ENCODE assay signal across 8 mouse cellular contexts in the genomic region with DNA sequence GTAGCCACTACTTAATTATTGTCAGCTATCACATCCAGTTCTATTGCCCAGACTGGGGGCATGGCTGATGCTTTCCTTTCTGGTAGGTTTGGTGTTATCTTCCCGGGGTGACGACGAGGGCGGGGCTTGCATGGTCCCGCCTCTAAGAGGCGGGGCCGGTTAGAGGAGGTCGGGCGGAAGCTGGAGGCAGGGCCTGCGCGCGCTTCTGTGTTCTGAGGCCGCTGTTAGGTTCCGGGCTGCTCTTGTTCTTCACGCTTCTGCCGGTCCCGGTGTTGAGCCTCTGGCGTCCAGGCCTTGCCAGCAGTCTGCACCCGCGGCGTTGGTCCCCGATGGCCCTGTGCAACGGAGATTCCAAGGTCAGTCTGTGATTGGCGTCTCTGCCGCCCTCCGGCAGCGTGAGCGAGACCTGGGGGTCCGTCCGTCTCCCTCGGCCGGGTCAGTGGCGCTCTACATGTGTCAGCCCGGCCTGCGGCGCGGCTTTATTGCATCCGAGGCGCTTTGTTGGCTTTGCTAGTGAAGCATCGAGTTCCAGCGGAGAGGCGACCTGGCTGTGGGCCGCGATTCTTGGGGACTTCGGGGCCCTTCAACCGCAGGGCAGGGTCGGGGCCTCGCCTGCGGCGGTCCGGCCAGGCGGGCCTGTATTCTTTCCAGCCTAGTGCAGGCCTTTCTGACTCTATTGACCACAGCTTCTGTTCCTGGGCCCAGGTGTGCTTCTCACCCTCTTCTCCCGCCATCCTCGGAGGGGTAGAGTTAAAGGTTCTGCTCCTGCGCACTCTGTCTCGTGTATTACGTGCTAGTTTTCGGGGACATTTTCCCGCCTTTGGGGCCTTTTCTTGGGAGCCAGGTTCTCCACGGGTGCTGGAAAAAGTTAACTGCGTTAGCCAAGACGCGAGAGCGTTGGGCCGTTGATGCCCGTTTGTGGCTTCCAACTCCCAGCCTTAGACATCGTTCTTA. TPM values are rescaled to one million over a fixed set of nuclear protein-coding genes. Genes with fewer than 3 reads are reported as not detected.
DNase-seq lines count a peak whose midpoint lies in the region; ATAC-seq lines count a peak whose summit lies in the region.

Gmps (plus strand) TSS at position 152 of the 954 bp plus-strand sequence.

- H3K4me3 ChIP-seq in hindbrain, embryonic 13.5 days = peak within 1 kb of the TSS; percentile 95

- 0 out of 2 replicates have a peak, but pooled peaks cover 3% of the 10 kb centered on the region for H3K27me3 ChIP-seq in hindbrain, embryonic 13.5 days

- H3K36me3 ChIP-seq in hindbrain, embryonic 13.5 days = peaks cover 10% of the 10 kb centered on the region; the same call in 1 of the 2 replicates

- H3K4me1 ChIP-seq in hindbrain, embryonic 13.5 days (replicated peaks) = peaks cover 25% of the 10 kb centered on the region

- DNase-seq in Muller cell, postnatal 12 days (ENCODE audit: inconsistent ontology term) = peak; percentile 96
- DNase-seq in cerebellum, adult 9-11 months = peak; percentile 94
- DNase-seq in frontal cortex, postnatal 10 days (ENCODE audit: low spot score in 2 of 2) = peak; percentile 89
- peak; percentile 83 to 86 for DNase-seq in layer of hippocampus, postnatal 25 days (ENCODE audit: extremely low spot score in 1 of 2, low spot score in 1 of 2)
- peak; percentile 94 for DNase-seq in lung, postnatal 25 days (ENCODE audit: low spot score)
- DNase-seq in retina, embryonic 14.5 days (ENCODE audit: low spot score) = peak; percentile 94
- DNase-seq in thymus, postnatal 4 days = peak; percentile 97

- peak within 1 kb of the TSS; percentile 71 for H3K4me2 ChIP-seq in hindbrain, embryonic 13.5 days

- no peaks in the 10 kb centered on the region for H3K9me3 ChIP-seq in hindbrain, embryonic 13.5 days

- ATAC-seq in hindbrain, embryonic 13.5 days (ENCODE audit: low FRiP score) = peak; percentile 99

- H3K27ac ChIP-seq in hindbrain, embryonic 13.5 days = peak within 1 kb of the TSS; percentile 90

- WGBS in hindbrain, embryonic 13.5 days = under 1% methylated on average over 67 of the region's 67 CpGs

- H3K9ac ChIP-seq in hindbrain, embryonic 13.5 days = peak within 1 kb of the TSS; percentile 94

RNA-seq across cellular contexts. Expression of gene Gmps, which starts in this region (rescaled TPM):
- 44.5 and 47.4 TPM in 2 replicates for polyA plus RNA-seq in hindbrain, embryonic 13.5 days (2015; fragmentation: Nextera tagmentation; extraction: Ambion mirVana)
- 10 to 100 TPM; 39.4 to 45.3 TPM for total RNA-seq in layer of hippocampus, postnatal 25 days (2021)

Comparison
In these comparisons a context has a peak if more than half of its experiments do, and no peak if none do; other contexts are left out.
1. Peak in every context shown above with its lines: DNase-seq, ATAC-seq, H3K4me3 ChIP-seq and H3K27ac ChIP-seq.